Mouse (Mus musculus): Measurements from ENCODE around the gene Etnk1. TPM values are rescaled to one million over a fixed set of nuclear protein-coding genes. Genes with fewer than 3 reads are reported as not detected.

Gene Etnk1
- polyA plus RNA-seq, 1 experiment from 2014 or later = 14.1 TPM

DNA sequence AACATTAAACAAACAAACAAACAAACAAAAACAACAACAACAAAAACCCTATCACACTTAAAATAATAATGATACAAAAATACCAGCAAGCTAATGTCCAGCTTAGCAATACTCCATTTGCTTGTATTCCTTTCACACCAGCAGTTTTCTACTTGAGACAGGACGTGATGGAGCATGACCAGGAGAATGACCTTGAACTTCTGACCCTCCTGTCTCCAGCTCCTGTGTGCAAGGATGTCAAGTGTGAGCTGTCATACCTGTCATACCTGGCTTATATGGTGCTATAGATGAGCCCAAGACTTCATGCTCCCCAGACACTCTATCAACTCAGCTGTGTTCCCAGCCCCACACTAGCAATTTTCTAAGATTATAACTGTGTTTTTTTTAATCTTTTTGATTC, 11.0 kb upstream of the Etnk1 start:
- no peak for ATAC-seq (ENCODE audit: low read depth)
- Histone ChIP-seq H3K9me3 (ENCODE audit: control insufficient read depth, low read length) (no peaks in the 10 kb centered on the region), H3K27me3 (ENCODE audit: control insufficient read depth, insufficient read depth, low read depth, low read length) (no peaks in the 10 kb centered on the region), H3K4me1 (replicated peaks; ENCODE audit: control insufficient read depth, insufficient read depth, low read length) (peaks cover 6% of the 10 kb centered on the region), H3K4me2 (ENCODE audit: low read depth, low read length) (no peak overlapping the region), H3K27ac (ENCODE audit: low read length) (no peak overlapping the region), H3K36me3 (ENCODE audit: control insufficient read depth, insufficient read depth, low read length) (no peaks in the 10 kb centered on the region), H3K9ac (ENCODE audit: low read length) (no peak overlapping the region), H3K4me3 (ENCODE audit: low read length) (no peak overlapping the region)
- 68% methylated on average over 1 of the region's 1 CpGs for WGBS

DNA sequence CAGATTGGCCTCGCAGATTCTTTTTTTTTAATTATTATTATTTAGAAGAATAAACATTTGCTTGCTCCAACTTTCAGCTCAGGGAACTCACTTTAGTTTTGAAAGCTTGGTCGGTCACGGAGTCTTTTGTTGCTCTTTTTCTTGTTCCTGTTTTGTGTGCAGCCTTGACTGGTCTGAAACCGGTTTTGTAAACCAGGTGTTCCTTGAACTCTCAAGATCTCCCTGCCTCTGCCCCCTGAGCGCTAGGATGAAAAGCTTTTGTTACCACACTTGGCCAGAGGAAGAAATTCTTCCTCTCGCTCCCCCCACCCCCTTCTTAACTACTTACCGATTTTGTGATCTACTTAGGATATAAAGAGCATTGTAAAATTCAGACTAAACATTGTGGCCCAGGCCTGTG, 10.3 kb upstream of the Etnk1 start:
- Histone ChIP-seq H3K4me1 (replicated peaks; ENCODE audit: control insufficient read depth, insufficient read depth, low read length) (peaks cover 6% of the 10 kb centered on the region), H3K27me3 (ENCODE audit: control insufficient read depth, insufficient read depth, low read depth, low read length) (no peaks in the 10 kb centered on the region), H3K4me3 (ENCODE audit: low read length) (no peak overlapping the region), H3K9ac (ENCODE audit: low read length) (no peak overlapping the region), H3K27ac (ENCODE audit: low read length) (no peak overlapping the region), H3K4me2 (ENCODE audit: low read depth, low read length) (no peak overlapping the region), H3K36me3 (ENCODE audit: control insufficient read depth, insufficient read depth, low read length) (no peaks in the 10 kb centered on the region), H3K9me3 (ENCODE audit: control insufficient read depth, low read length) (no peaks in the 10 kb centered on the region)
- no peak for ATAC-seq (ENCODE audit: low read depth)
- WGBS = 79% methylated on average over 7 of the region's 7 CpGs

DNA sequence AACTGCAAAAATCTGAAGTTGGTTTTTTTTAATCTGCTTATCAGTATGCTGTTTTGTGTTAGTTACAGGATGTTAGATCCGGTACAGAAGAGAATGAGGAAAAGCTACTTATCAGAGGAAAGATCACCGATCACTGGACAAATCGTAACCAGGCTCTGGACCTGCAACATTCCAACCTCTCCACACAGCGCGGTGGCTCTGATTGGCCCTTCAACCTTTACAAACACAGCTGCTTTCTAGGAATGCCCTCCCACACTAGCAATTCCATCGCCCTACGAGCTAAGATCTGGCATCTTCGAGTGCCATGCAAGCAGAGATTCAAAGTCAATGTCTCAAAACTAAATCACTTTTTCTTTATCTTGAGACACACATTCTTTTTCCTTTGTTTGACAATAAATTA, 9.6 kb upstream of the Etnk1 start:
- Histone ChIP-seq H3K4me3 (ENCODE audit: low read length) (no peak overlapping the region), H3K27me3 (ENCODE audit: control insufficient read depth, insufficient read depth, low read depth, low read length) (no peaks in the 10 kb centered on the region), H3K4me2 (ENCODE audit: low read depth, low read length) (no peak overlapping the region), H3K36me3 (ENCODE audit: control insufficient read depth, insufficient read depth, low read length) (no peaks in the 10 kb centered on the region), H3K9me3 (ENCODE audit: control insufficient read depth, low read length) (no peaks in the 10 kb centered on the region), H3K27ac (ENCODE audit: low read length) (no peak overlapping the region), H3K4me1 (replicated peaks; ENCODE audit: control insufficient read depth, insufficient read depth, low read length) (peaks cover 2% of the 10 kb centered on the region), H3K9ac (ENCODE audit: low read length) (no peak overlapping the region)
- 53% methylated on average over 8 of the region's 8 CpGs for WGBS
- no peak for ATAC-seq (ENCODE audit: low read depth)

DNA sequence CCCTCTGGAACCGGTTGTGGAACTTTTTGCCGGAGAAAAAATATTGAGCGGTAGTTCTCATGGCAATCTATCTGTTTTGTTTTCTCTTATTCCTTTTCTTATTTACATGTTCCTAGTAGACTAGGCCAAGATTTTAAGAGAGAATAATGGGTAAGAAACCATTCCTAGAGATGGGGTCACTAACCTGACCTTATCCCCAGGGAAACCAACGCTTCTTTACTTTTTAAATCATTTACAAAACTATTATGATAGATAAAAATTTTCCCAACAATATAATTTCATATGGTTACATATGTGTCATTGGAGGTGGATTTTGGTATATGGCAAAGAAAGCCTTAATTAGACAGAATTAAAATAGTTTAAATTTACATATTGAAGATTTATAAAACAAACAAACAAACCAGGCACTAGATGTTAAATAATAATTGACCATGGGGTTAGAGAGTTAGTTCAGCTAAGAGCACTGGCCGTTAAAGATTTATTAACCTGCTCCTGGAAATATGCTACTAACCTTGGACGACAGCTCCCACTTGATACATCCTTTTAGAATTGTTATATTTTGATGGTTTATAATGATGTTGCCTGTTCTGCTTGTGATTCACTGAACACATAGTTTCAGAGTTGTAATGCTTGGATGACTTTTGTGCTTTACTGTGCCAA, 6.3 kb upstream of the Etnk1 start:
- 77% methylated on average over 6 of the region's 6 CpGs for WGBS
- no peak overlapping the region for H3K4me3 ChIP-seq (ENCODE audit: low read length)
- H3K9me3 ChIP-seq (ENCODE audit: control insufficient read depth, low read length) = no peaks in the 10 kb centered on the region
- H3K27ac ChIP-seq (ENCODE audit: low read length) = no peak overlapping the region
- H3K27me3 ChIP-seq (ENCODE audit: control insufficient read depth, insufficient read depth, low read depth, low read length) = no peaks in the 10 kb centered on the region
- no peak overlapping the region for H3K9ac ChIP-seq (ENCODE audit: low read length)
- H3K36me3 ChIP-seq (ENCODE audit: control insufficient read depth, insufficient read depth, low read length) = no peaks in the 10 kb centered on the region
- no peak for ATAC-seq (ENCODE audit: low read depth)
- no peaks in the 10 kb centered on the region for H3K4me1 ChIP-seq (replicated peaks; ENCODE audit: control insufficient read depth, insufficient read depth, low read length)
- H3K4me2 ChIP-seq (ENCODE audit: low read depth, low read length) = no peak overlapping the region

DNA sequence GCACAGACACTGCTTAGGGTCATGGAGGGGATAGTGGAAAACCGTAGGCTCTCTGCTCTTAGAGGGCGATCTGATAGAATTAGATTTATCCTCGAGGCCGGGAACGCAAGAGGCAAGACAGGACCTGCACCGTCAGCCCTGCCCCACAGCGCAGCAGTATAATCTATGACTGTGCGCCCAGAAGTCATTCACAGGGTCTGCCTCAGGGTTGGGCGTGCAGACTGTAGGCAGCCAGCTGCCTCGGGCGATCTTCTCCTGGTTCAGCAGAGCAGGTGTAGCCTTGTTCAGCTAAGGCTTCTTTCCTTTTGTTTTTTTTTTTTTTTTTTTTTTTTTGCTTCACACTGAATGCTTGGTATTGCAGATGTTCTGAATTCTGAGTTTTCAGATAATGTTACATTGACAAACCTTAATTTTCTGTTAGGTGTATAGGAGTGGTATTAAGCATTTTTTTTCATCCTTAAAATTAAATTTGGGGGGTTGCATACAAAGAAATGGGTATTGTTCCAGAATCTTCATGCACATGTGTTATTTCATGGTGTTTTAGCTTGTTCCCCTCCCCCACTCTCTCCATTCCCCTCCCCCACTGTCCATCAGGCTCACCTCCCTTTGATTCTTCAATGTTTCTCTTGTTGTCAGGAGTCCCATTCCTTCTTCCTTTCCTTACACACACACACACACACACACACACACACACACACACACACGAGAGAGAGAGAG, 4.7 kb upstream of the Etnk1 start:
- Histone ChIP-seq H3K4me2 (ENCODE audit: low read depth, low read length) (no peak overlapping the region), H3K27ac (ENCODE audit: low read length) (no peak overlapping the region)

DNA sequence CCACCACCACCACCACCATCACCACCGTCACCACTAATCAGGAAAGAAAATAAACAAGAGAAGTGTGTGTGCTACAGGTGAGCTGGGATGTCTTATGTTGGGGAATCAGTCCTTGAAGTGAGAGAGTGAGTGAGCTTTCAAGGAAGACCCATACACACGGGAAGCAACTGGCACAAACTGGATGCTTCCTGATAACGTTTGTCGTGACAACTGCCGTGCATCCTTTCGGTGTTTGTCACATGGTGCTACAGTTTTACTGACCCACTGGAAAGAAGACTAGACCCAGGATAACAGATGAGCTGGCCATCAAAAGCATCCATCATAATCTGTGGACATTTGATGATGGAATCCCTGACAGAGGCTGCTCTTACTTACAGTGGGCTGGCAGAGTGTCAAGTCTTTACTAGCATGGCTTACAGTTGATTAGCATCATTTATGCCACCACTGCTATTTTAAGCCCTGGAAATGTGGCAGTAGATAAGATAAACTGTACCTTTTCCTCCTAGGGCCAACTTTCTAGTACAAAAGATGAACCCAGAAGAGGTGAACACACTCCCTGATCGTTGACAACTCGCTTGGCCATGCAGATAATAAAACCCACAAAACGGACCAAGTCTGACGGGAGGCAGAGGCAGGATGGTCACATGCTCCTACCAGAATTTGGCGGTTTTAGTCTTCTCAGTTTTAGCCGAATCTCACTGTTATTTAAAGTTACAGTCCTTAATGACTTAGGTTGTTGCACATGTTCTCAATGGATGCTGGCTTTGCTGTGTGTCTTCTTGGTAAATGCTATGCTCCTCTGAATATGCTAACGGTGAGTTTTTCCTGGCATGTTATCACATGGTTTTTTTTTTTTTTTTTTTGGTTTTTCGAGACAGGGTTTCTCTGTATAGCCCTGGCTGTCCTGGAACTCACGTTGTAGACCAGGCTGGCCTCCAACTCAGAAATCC, 2.8 kb upstream of the Etnk1 start:
- Histone ChIP-seq H3K27me3 (ENCODE audit: control insufficient read depth, insufficient read depth, low read depth, low read length) (no peaks in the 10 kb centered on the region), H3K4me2 (ENCODE audit: low read depth, low read length) (no peak overlapping the region), H3K36me3 (ENCODE audit: control insufficient read depth, insufficient read depth, low read length) (no peaks in the 10 kb centered on the region), H3K4me3 (ENCODE audit: low read length) (no peak overlapping the region), H3K9ac (ENCODE audit: low read length) (no peak overlapping the region), H3K9me3 (ENCODE audit: control insufficient read depth, low read length) (no peaks in the 10 kb centered on the region), H3K4me1 (replicated peaks; ENCODE audit: control insufficient read depth, insufficient read depth, low read length) (peaks cover 16% of the 10 kb centered on the region), H3K27ac (ENCODE audit: low read length) (no peak overlapping the region)
- 77% methylated on average over 15 of the region's 15 CpGs for WGBS
- ATAC-seq (ENCODE audit: low read depth) = no peak

More for the DNA sequence above, 4.7 kb upstream of the Etnk1 start:
- Histone ChIP-seq H3K4me3 (ENCODE audit: low read length) (no peak overlapping the region), H3K9me3 (ENCODE audit: control insufficient read depth, low read length) (no peaks in the 10 kb centered on the region), H3K9ac (ENCODE audit: low read length) (no peak overlapping the region), H3K4me1 (replicated peaks; ENCODE audit: control insufficient read depth, insufficient read depth, low read length) (peaks cover 6% of the 10 kb centered on the region; the same call in 1 of the 2 replicates), H3K27me3 (ENCODE audit: control insufficient read depth, insufficient read depth, low read depth, low read length) (no peaks in the 10 kb centered on the region), H3K36me3 (ENCODE audit: control insufficient read depth, insufficient read depth, low read length) (no peaks in the 10 kb centered on the region)
- no peak for ATAC-seq (ENCODE audit: low read depth)
- 50% methylated on average over 11 of the region's 12 CpGs for WGBS

DNA sequence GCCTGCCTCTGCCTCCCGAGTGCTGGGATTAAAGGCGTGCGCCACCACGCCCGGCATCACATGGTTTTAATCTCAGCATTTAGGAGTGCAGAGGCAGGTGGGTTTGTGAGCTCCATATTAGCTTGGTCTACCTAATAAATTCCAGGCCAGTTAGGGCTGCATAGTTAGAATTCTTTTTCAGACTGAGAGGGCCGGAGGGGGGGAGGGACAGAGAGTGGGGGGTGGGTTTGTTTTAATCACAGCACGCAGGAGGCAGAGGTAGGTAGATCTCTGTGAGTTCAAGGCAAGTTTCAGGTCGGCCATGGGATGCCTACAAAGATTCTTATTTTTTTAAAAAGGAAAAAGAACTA, 2.1 kb upstream of the Etnk1 start:
- H3K9me3 ChIP-seq (ENCODE audit: control insufficient read depth, low read length) = no peaks in the 10 kb centered on the region
- H3K9ac ChIP-seq (ENCODE audit: low read length) = no peak overlapping the region
- H3K4me3 ChIP-seq (ENCODE audit: low read length) = no peak overlapping the region
- H3K27ac ChIP-seq (ENCODE audit: low read length) = no peak overlapping the region
- WGBS = 74% methylated on average over 8 of the region's 8 CpGs
- H3K36me3 ChIP-seq (ENCODE audit: control insufficient read depth, insufficient read depth, low read length) = no peaks in the 10 kb centered on the region
- no peak for ATAC-seq (ENCODE audit: low read depth)
- no peak overlapping the region for H3K4me2 ChIP-seq (ENCODE audit: low read depth, low read length)
- H3K4me1 ChIP-seq (replicated peaks; ENCODE audit: control insufficient read depth, insufficient read depth, low read length) = peaks cover 17% of the 10 kb centered on the region
- no peaks in the 10 kb centered on the region for H3K27me3 ChIP-seq (ENCODE audit: control insufficient read depth, insufficient read depth, low read depth, low read length)

DNA sequence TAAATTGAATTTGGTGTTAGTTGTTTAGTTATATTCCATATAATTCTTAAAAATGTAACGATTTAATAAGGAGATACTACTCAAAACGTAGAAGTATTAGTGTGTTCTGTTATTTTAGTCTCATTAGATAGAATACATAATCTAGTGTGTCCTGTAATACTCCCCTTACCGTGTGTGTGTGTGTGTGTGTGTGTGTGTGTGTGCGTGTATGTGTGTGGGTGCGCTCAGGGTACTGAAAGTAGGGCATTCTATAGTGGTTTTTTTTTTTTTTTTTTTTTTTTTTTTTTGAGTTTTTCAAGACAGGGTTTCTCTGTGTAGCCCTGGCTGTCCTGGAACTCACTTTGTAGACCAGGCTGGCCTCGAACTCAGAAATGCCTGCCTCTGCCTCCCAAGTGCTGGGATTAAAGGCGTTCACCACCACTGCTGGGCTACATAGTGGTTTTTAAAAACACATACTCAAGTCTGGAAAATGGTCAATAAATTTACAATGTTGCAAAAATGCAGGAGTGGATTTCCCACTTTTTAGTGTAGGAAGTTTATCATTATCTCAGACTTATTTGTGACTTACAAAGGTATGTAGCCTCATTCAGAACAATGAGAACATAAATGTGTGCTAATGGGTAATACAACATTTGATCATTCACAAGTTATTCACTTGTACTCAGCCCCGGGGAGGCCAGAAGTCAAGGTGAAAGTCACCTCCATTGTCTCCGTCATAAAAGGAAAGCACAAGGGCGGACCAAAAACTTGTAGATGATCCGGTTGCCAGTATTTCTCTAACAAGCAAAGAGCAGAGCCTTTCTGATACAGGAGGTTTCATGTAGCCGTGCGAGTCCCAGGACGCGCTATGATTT, 1.4 kb upstream of the Etnk1 start:
- WGBS = 59% methylated on average over 15 of the region's 15 CpGs
- H3K27ac ChIP-seq (ENCODE audit: low read length) = no peak overlapping the region
- H3K36me3 ChIP-seq (ENCODE audit: control insufficient read depth, insufficient read depth, low read length) = no peaks in the 10 kb centered on the region
- H3K4me2 ChIP-seq (ENCODE audit: low read depth, low read length) = peak overlapping the region; percentile 91
- H3K9ac ChIP-seq (ENCODE audit: low read length) = peak overlapping the region; percentile 80
- H3K4me1 ChIP-seq (replicated peaks; ENCODE audit: control insufficient read depth, insufficient read depth, low read length) = peaks cover 20% of the 10 kb centered on the region
- no peaks in the 10 kb centered on the region for H3K27me3 ChIP-seq (ENCODE audit: control insufficient read depth, insufficient read depth, low read depth, low read length)
- no peaks in the 10 kb centered on the region for H3K9me3 ChIP-seq (ENCODE audit: control insufficient read depth, low read length)
- no peak for ATAC-seq (ENCODE audit: low read depth)
- peak overlapping the region; percentile 90 for H3K4me3 ChIP-seq (ENCODE audit: low read length)

Data from lung, embryonic 16.5 days (tissue).